Mouse (Mus musculus) ES-Bruce4 (cell line): ENCODE data around the gene Gpr37l1. TPM values are rescaled to one million over a fixed set of nuclear protein-coding genes. Genes with fewer than 3 reads are reported as not detected.
"Not testable (repeated sequence)": the region's sequence is repeated elsewhere in the genome, so short reads cannot be mapped to it uniquely, and the experiment has no call there.

ENCODE experiments used
- H3K27ac ChIP-seq: 2 replicates; pipeline ENCODE4 v1.5.1; 2012; ENCODE audit warnings: low read length, inconsistent platforms; ENCODE audit not compliant: insufficient read depth
- H3K27me3 ChIP-seq: 2 replicates; pipeline ENCODE4 v1.6.1; 2012; ENCODE audit warnings: mild to moderate bottlenecking, low read length, inconsistent platforms; ENCODE audit not compliant: control insufficient read depth, poor library complexity, insufficient read depth, severe bottlenecking
- H3K36me3 ChIP-seq: 2 replicates; pipeline ENCODE4 v1.6.1; 2012; ENCODE audit warnings: inconsistent platforms, mild to moderate bottlenecking, low read length, moderate library complexity; ENCODE audit not compliant: control insufficient read depth, poor library complexity, insufficient read depth, severe bottlenecking
- H3K4me1 ChIP-seq: one replicate; pipeline ENCODE4 v1.8.1; 2011; ENCODE audit warnings: low read length; ENCODE audit not compliant: control insufficient read depth, insufficient read depth
- H3K4me3 ChIP-seq: 2 replicates; pipeline ENCODE4 v1.5.1; 2011; ENCODE audit warnings: low read depth, mild to moderate bottlenecking, low read length
- H3K9ac ChIP-seq: 2 replicates; pipeline ENCODE4 v1.6.1; 2012; ENCODE audit warnings: low read depth, mild to moderate bottlenecking, inconsistent platforms; ENCODE audit not compliant: poor library complexity, severe bottlenecking
- H3K9me3 ChIP-seq: replicated peaks from 2 replicates; pipeline ENCODE4 v1.6.1; 2012; ENCODE audit warnings: mild to moderate bottlenecking, low read length, inconsistent platforms; ENCODE audit not compliant: control insufficient read depth, poor library complexity, insufficient read depth, severe bottlenecking
- CTCF ChIP-seq: IDR thresholded peaks from one replicate; pipeline ENCODE4 v1.8.1; 2011; ENCODE audit warnings: low read depth, low read length
- EP300 ChIP-seq: IDR thresholded peaks from 2 replicates; pipeline ENCODE4 v1.6.1; 2011; ENCODE audit warnings: low read depth, low read length; ENCODE audit not compliant: insufficient read depth
- POLR2A ChIP-seq: IDR thresholded peaks from one replicate; pipeline ENCODE4 v1.8.1; 2011; ENCODE audit warnings: low read length; ENCODE audit not compliant: insufficient read depth
- polyA plus RNA-seq: library from polyadenylated mRNA; stranded (reverse); fragments of >200 nt; gene quantifications from 2 replicates; pipeline ENCODE4 v1.2.4, GENCODE M21; 2011; ENCODE audit warnings: low read depth; ENCODE audit not compliant: missing spikeins, insufficient read depth, insufficient read length

Gpr37l1 gene
- polyA plus RNA-seq, 1 experiment, result not detected

- Histone ChIP-seq H3K27me3 (no peaks in the 10 kb centered on the region), H3K27ac (peak overlapping the region; percentile 33; the same call in 1 of the 2 replicates), H3K4me3 (no peak overlapping the region), H3K4me1 (peaks cover 15% of the 10 kb centered on the region), H3K9ac (no peak overlapping the region), H3K9me3 (no peaks in the 10 kb centered on the region), H3K36me3 (no peaks in the 10 kb centered on the region)
- TF ChIP-seq CTCF, result no peak
- no peak for TF ChIP-seq EP300
- no peak for TF ChIP-seq POLR2A
Measured at GRCm38 (mm10) chr1:135189186-135189585, 21.7 kb upstream of the Gpr37l1 start.

GRCm38 (mm10) chr1:135188197-135188596 lies 20.7 kb upstream of the Gpr37l1 start:
- no peaks in the 10 kb centered on the region for H3K9me3 ChIP-seq
- no peak overlapping the region for H3K4me3 ChIP-seq
- no peak overlapping the region for H3K9ac ChIP-seq
- peaks cover 13% of the 10 kb centered on the region for H3K4me1 ChIP-seq
- no peak overlapping the region for H3K27ac ChIP-seq
- no peak for TF ChIP-seq EP300
- TF ChIP-seq POLR2A, result no peak
- no peak for TF ChIP-seq CTCF
- no peaks in the 10 kb centered on the region for H3K36me3 ChIP-seq
- no peaks in the 10 kb centered on the region for H3K27me3 ChIP-seq

- H3K27ac ChIP-seq, result peak overlapping the region; percentile 31
- H3K4me3 ChIP-seq, H3K9ac ChIP-seq, H3K36me3 ChIP-seq, H3K27me3 ChIP-seq, H3K9me3 ChIP-seq: not testable (repeated sequence)
- H3K4me1 ChIP-seq, result peaks cover 16% of the 10 kb centered on the region
Measured at GRCm38 (mm10) chr1:135187016-135187415, 19.5 kb upstream of the Gpr37l1 start.

- H3K27me3 ChIP-seq, result no peaks in the 10 kb centered on the region
- no peaks in the 10 kb centered on the region for H3K9me3 ChIP-seq
- TF ChIP-seq EP300 (no peak), CTCF (no peak), POLR2A (no peak)
- peak overlapping the region; percentile 31 for H3K27ac ChIP-seq
- no peak overlapping the region for H3K9ac ChIP-seq
- no peak overlapping the region for H3K4me3 ChIP-seq
- H3K36me3 ChIP-seq, result no peaks in the 10 kb centered on the region
- peaks cover 16% of the 10 kb centered on the region for H3K4me1 ChIP-seq
Measured at GRCm38 (mm10) chr1:135186427-135186826, 18.9 kb upstream of the Gpr37l1 start.

GRCm38 (mm10) chr1:135185936-135186335 lies 18.5 kb upstream of the Gpr37l1 start:
- H3K36me3 ChIP-seq, result no peaks in the 10 kb centered on the region
- no peaks in the 10 kb centered on the region for H3K27me3 ChIP-seq
- H3K27ac ChIP-seq, result peak overlapping the region; percentile 79
- TF ChIP-seq POLR2A, result no peak
- TF ChIP-seq EP300, result no peak
- TF ChIP-seq CTCF, result no peak
- H3K9me3 ChIP-seq, result no peaks in the 10 kb centered on the region
- no peak overlapping the region for H3K4me3 ChIP-seq
- no peak overlapping the region for H3K9ac ChIP-seq
- peaks cover 16% of the 10 kb centered on the region for H3K4me1 ChIP-seq

GRCm38 (mm10) chr1:135183941-135184570 lies 16.6 kb upstream of the Gpr37l1 start:
- Histone ChIP-seq H3K27ac (0 out of 2 replicates have a peak overlapping the region, but pooled peaks have one; percentile 1), H3K9me3 (no peaks in the 10 kb centered on the region), H3K9ac (no peak overlapping the region), H3K27me3 (no peaks in the 10 kb centered on the region), H3K36me3 (no peaks in the 10 kb centered on the region), H3K4me1 (peaks cover 20% of the 10 kb centered on the region), H3K4me3 (no peak overlapping the region)
- TF ChIP-seq CTCF (no peak), EP300 (no peak), POLR2A (no peak)
